Mouse (Mus musculus): ENCODE measurements around the gene B830017H08Rik.

B830017H08Rik gene

DNA sequence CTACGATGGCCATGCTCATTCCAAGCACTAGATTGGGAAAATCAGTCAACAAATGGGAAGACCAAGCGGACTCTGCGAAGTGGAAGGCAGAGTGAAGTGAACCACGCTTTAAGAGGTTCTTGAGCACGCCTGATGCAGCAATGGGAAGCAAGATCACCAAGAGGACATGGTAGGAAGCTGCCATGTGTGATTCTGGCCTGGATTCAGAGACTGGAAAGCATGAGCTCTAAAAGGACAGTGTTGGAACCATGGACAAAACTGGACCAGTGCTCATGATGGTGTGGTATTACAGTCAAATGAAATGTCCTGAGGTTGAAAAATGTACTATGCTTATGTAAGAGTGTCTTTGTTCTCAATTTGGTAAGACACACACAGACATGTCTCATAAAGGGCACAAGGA, 18.4 kb downstream of the B830017H08Rik start:
- DNase-seq (ENCODE audit: low spot score in 2 of 2): no peak

DNA sequence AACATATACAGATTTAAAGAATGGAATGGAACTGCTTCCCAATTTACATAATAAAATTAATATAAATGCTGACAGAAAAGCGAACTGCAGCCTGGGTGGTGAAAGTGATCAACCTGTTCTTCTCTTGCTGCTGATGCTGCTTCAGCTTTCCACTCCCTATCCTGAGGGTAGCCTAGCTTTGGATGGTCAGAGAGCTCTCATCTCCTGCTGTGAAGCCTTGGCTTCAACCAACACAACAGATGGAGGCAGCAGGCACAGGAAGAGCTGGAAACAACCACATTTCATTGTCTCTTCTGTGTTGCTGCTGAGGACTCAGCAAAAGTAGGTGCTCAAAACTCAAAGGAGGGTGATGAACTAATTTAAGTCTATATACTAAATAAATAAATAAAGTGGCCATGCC, 18.9 kb downstream of the B830017H08Rik start:
- no peak for DNase-seq (ENCODE audit: low spot score in 2 of 2)

DNA sequence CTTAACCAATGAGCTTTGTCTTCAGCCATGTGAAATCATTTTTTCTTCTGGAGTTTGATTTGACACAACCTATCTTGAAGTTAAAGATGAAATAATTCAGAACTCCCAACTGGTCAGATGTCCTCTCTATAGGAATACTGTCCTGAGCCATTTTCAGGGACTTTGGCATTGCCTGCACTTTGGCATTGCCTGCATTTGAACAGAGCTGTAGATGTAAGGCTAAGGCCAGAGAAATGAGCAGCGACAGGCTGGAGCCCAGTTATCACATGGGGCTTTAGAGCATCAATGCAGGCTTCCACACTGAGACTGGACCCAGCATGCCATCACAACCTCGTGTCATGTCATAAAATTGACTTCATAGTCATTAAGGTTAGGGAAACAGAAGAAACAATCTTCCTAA, 20.3 kb downstream of the B830017H08Rik start:
- DNase-seq (ENCODE audit: low spot score in 2 of 2): no peak

DNA sequence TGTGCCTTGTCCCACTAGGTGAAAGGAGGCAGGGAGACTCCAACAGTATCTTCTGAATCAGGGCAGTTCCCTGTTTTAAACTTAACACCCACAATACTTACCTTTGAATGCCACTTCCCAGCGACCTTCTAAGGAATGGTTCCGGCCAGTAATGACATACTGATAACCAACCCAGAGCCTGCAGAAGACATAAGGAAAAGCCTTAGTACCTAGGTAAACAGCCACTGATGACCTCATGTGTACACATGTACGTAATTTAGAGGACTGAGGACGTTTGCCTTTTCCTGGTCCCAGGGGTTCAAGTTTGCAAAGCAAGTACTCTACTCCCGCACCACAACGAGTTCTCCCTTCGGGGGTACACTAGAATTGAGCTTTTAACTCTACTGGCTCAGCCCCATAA, 24.2 kb downstream of the B830017H08Rik start:
- DNase-seq (ENCODE audit: low spot score in 2 of 2): no peak

DNA sequence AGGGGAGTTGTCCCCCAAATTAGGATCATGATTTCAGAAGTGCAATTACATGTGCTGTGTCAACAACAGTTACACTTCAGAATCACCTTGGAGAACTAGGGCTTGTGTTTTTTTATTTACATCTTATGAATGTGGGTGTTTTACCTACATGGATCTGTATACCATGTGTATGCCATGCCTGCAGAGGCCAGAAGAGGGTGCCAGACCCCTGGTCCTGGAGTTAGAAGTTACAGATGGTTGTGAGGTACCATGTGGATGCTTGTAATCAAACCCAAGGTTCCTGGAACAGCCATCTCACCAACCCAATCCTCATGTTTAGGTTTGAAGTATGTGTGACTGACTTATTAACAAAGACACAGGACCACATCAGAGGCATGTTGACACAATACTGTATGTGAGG, 25.7 kb downstream of the B830017H08Rik start:
- no peak for DNase-seq (ENCODE audit: low spot score in 2 of 2)

DNA sequence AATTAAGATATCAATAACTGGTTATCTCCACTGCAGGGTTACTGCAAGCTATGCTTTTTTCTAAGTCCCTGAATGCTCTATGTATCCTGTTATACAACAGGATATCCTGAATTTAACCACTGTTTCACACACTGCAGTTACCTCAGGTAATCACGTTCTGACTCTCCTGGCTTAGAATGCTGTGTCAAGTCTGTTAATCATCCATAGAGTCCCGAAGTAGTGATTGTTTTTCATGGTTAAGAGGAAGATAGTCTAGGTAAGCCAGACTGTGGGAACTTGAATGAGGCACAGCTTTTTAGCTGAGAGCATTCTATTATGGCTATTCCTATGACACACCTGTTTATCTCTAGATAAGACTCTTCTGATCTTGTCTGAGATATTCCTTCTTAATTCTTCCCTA, 32.4 kb downstream of the B830017H08Rik start:
- no peak for DNase-seq (ENCODE audit: low spot score in 2 of 2)

DNA sequence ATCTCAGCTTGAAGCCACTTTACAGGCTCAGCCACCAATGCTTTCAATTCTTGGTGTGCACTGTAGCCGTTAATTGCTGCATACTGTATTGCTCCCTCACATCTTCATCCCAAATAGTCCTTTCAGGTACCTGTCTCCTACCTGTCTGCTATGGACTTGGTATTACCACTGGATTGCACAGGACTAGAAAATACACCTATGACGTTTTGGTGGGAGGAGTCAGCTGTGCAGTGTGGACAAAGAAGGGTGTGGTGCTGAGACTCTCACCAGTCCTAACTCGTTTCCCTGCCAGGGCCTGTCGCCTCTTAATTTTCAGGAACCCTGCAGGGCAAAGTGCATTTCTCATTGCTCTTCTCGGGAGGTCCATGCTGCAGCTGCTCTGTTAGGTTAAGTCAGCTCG, 32.8 kb downstream of the B830017H08Rik start:
- no peak for DNase-seq (ENCODE audit: low spot score in 2 of 2)

DNA sequence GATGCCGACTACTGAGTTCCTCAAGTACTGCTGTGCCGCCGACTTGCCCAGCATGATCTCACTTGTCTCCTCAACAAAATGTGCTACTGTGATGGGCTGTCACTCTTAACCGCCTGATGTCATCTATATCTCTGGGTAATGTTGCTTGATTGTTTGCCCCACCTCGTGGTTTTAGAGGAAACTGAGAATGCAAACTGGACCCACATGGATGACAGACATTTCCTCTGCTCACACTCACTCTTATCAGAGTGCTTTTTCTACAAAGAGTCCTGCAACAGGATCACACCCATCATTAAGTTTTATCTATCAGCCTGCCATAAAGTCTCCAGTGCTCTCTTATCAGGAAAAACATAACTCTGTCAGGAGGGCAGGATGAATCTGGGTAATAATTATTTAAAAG, 38.3 kb downstream of the B830017H08Rik start:
- no peak for DNase-seq (ENCODE audit: low spot score in 2 of 2)

DNA sequence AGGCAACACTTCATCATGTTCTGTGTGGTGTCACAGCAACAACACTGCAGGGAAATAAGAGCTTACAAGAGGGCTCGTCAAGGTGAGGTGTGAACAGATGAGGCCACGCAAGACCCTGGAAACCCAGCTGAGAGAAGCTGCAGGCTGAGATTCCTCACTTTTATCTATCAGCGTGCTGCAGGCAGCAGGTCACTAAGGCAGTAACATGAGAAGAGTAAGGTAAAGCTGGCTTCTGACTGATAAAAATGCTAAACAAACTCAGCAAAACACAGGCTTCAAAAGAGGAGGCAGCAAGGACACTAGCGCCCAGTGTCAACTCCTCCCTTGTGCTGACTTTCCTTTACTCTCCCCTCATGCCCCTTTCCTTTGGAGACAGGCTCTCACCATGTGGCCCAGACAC, 40.1 kb downstream of the B830017H08Rik start:
- no peak for DNase-seq (ENCODE audit: low spot score in 2 of 2)

DNA sequence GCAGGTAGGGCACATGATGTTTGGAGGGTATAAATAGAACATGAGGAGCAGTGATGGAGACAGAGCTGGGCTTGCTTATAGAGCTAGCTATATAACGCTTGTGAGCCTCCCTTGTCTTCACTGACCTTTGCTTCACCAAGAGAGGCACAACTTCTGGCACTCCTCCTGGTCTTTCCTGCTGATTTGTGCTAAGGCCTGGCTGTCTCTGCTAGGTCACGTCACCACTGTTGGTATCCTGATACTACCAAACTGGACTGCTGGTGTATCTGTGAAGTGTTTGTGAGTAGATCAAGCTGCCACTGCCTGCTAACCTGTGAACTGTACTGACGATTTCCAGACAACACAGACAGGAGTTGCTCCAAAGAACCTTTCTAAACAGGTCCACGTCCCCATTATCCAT, 42.3 kb downstream of the B830017H08Rik start:
- DNase-seq (ENCODE audit: low spot score in 2 of 2): no peak

DNA sequence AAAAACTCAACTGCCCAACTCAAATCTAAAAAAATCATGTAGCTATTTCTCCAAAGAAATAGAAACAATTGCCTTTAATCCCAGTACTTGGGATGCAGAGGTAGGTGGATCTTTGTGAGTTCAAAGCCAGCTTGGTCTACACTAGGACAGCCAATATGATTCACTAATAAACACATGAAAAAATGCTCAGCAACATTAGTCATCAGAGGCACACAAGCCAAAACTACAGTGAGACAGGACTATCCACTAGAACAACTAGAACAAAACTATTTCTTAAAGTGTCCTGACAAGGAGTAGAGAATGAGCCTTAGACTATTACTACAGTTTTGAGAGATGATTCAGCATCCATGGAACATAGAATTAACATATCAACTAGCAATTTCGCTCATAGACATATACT, 43.2 kb downstream of the B830017H08Rik start:
- no peak for DNase-seq (ENCODE audit: low spot score in 2 of 2)

DNA sequence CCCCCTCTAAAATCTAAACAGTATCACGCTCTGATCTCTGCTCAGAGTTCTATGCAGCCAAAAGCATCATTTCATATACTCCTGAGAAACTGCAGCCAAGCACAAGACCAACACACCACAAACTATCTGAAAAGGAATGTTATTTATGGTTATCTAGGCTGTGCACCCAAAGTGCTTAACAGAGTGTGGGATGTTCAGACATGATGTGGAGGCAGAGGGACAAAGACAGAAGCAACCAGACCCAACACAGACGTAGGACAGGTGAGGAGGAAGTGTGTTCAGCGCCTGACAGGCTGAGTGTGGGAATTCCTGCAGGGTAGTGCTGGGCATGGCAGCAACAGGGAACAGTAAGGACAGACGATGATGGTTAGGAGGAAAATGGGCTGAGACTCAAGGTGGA, 46.6 kb downstream of the B830017H08Rik start:
- DNase-seq (ENCODE audit: low spot score in 2 of 2): no peak

DNA sequence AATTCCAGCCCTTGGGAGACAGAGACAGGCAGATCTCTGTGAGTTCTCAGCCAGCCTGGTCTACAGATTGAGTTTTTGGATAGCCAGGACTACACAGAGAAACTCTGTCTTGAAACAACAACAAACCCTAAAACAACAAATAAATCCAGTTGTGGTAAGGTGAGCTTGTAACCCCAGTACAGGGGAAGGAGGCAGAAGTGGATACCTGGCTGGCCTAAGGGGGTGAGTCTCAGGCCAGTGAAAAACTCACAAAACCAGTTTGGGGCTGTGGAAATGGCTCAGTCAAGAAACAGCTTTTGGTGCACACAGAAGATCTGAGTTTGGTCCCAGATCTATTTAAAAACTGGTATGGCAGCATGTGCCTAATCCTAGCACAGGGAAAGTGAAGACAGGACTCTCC, 49.3 kb downstream of the B830017H08Rik start:
- no peak for DNase-seq (ENCODE audit: low spot score in 2 of 2)

DNA sequence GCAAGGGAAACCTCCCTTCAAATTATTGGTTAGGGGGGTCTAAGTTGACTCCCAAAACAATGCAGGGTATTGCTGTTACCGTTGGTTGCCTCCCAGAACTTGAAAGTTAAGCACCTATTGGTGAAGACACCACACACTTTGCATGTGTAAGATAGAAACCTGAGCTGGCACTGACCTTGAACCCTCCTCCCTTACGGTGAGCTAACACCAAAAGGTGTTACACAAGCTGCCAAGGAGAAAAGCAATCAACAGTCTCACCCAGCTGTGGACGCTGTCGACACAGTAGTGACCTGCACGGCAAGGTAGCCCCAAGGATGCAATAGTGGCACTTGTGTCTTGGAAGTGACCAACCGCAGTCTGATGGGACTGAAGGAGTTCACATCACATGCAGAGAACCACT, 51.2 kb downstream of the B830017H08Rik start:
- no peak for DNase-seq (ENCODE audit: low spot score in 2 of 2)
